Mouse (Mus musculus) intestine, embryonic 14.5 days (tissue): Measurements from ENCODE around the gene Dlat. TPM values are rescaled to one million over a fixed set of nuclear protein-coding genes. Genes with fewer than 3 reads are reported as not detected.

ENCODE experiments used
- ATAC-seq: fragments of 200-750 bp; cut with Nextera tagmentation; replicated peaks from 2 replicates; pipeline ENCODE4 v1.8.0; 2017; ENCODE audit warnings: low read depth, moderate number of reproducible peaks, moderate TSS enrichment, moderate library complexity; ENCODE audit not compliant: low FRiP score, low TSS enrichment
- DNase-seq: peaks from one replicate; pipeline ENCODE4 v3.0.0-alpha.2; 2018; ENCODE audit warnings: low spot score
- H3K27ac ChIP-seq: fragments of 300-500 bp; sonication (generic); 2 replicates; pipeline ENCODE4 v1.5.1; 2014; ENCODE audit warnings: low read depth, mild to moderate bottlenecking, control low read depth
- H3K27me3 ChIP-seq: fragments of 300-500 bp; sonication (generic); replicated peaks from 2 replicates; pipeline ENCODE4 v1.6.1; 2014; ENCODE audit warnings: low read length, control low read depth; ENCODE audit not compliant: control insufficient read depth, insufficient read depth
- H3K36me3 ChIP-seq: fragments of 300-500 bp; sonication (generic); 2 replicates; pipeline ENCODE4 v1.6.1; 2014; ENCODE audit warnings: low read length, control low read depth; ENCODE audit not compliant: control insufficient read depth, insufficient read depth
- H3K4me1 ChIP-seq: fragments of 300-500 bp; sonication (generic); replicated peaks from 2 replicates; pipeline ENCODE4 v1.6.1; 2014; ENCODE audit warnings: low read length, control low read depth, mixed read lengths; ENCODE audit not compliant: control insufficient read depth, insufficient read depth
- H3K4me2 ChIP-seq: fragments of 300-500 bp; sonication (generic); 2 replicates; pipeline ENCODE4 v1.6.1; 2014; ENCODE audit warnings: low read length
- H3K4me3 ChIP-seq: fragments of 300-500 bp; sonication (generic); 2 replicates; pipeline ENCODE4 v1.5.1; 2014; ENCODE audit warnings: low read depth, low read length, control low read depth, mixed read lengths
- H3K9ac ChIP-seq: fragments of 300-500 bp; sonication (generic); 2 replicates; pipeline ENCODE4 v1.6.1; 2014; ENCODE audit warnings: mild to moderate bottlenecking, low read length
- H3K9me3 ChIP-seq: fragments of 300-500 bp; sonication (generic); 2 replicates; pipeline ENCODE4 v1.6.1; 2016; ENCODE audit warnings: low read length, control low read depth; ENCODE audit not compliant: control insufficient read depth
- WGBS: fragments of 180-500 bp; shearing (Covaris S2); extraction: QIAGEN DNeasy Blood & Tissue Kit; methylation state at CpG from one replicate; pipeline ENCODE4 v1.1.7; 2014; 5-methylcytosine and 5-hydroxymethylcytosine counted together
- polyA plus RNA-seq: library from polyadenylated mRNA; unstranded; fragments of >200 nt; fragmentation: Nextera tagmentation; extraction: Ambion mirVana; gene quantifications from 2 replicates; pipeline ENCODE4 v1.2.1, GENCODE M21; 2014

The Dlat gene
- polyA plus RNA-seq, 1 experiment from 2014 or later, result 60.9 TPM

- Histone ChIP-seq H3K4me3 (peak overlapping the region; percentile 79), H3K4me1 (peaks cover 8% of the 10 kb centered on the region; the same call in 1 of the 2 replicates), H3K9me3 (no peaks in the 10 kb centered on the region), H3K4me2 (peak overlapping the region; percentile 79), H3K27ac (peak overlapping the region; percentile 81), H3K9ac (peak overlapping the region; percentile 79), H3K36me3 (peaks cover 54% of the 10 kb centered on the region), H3K27me3 (no peaks in the 10 kb centered on the region)
- WGBS, result 3% methylated on average over 6 of the region's 6 CpGs
- no peak for ATAC-seq
- DNase-seq, result no peak
These were observed 55.2 kb downstream of the Dlat start for GRCm38 (mm10) chr9:50604338-50604737.

- H3K4me1 ChIP-seq, result peaks cover 8% of the 10 kb centered on the region; the same call in 1 of the 2 replicates
- peak overlapping the region; percentile 79 for H3K4me3 ChIP-seq
- peaks cover 54% of the 10 kb centered on the region for H3K36me3 ChIP-seq
- no peaks in the 10 kb centered on the region for H3K9me3 ChIP-seq
- H3K27ac ChIP-seq, result peak overlapping the region; percentile 81
- ATAC-seq (peak; percentile 83), DNase-seq (no peak)
- 0% methylated on average over 24 of the region's 24 CpGs for WGBS
- H3K4me2 ChIP-seq, result peak overlapping the region; percentile 79
- no peaks in the 10 kb centered on the region for H3K27me3 ChIP-seq
- H3K9ac ChIP-seq, result peak overlapping the region; percentile 79
These were observed 55.6 kb downstream of the Dlat start for GRCm38 (mm10) chr9:50603998-50604324.

GRCm38 (mm10) chr9:50603189-50603997 is 56.2 kb downstream of the Dlat start, which contains the start of the genes Sdhd and Timm8b:
Sdhd (minus strand) TSS chr9:50603812.
Timm8b (plus strand) TSS chr9:50603910.
- Histone ChIP-seq H3K27me3 (no peaks in the 10 kb centered on the region), H3K9ac (peak within 1 kb of the TSS; percentile 79)

GRCm38 (mm10) chr9:50602055-50602845 is 57.3 kb downstream of the Dlat start:
- peak overlapping the region; percentile 79 for H3K4me2 ChIP-seq
- no peak overlapping the region for H3K27ac ChIP-seq
- WGBS, result 86% methylated on average over 7 of the region's 7 CpGs
- H3K4me3 ChIP-seq, result peak overlapping the region; percentile 79
- DNase-seq, result no peak
- H3K4me1 ChIP-seq, result peaks cover 8% of the 10 kb centered on the region; the same call in 1 of the 2 replicates
- peaks cover 54% of the 10 kb centered on the region for H3K36me3 ChIP-seq
- peak overlapping the region; percentile 76; the same call in 1 of the 2 replicates for H3K9ac ChIP-seq
- no peaks in the 10 kb centered on the region for H3K9me3 ChIP-seq
- no peak for ATAC-seq
- H3K27me3 ChIP-seq, result no peaks in the 10 kb centered on the region

More at GRCm38 (mm10) chr9:50603189-50603997, 56.2 kb downstream of the Dlat start, which contains the start of the genes Sdhd and Timm8b:
- Histone ChIP-seq H3K36me3 (peaks cover 54% of the 10 kb centered on the region), H3K4me1 (peaks cover 8% of the 10 kb centered on the region; the same call in 1 of the 2 replicates), H3K4me2 (peak within 1 kb of the TSS; percentile 79), H3K27ac (peak within 1 kb of the TSS; percentile 81), H3K9me3 (no peaks in the 10 kb centered on the region), H3K4me3 (peak within 1 kb of the TSS; percentile 79)
- DNase-seq, result peak; percentile 92
- ATAC-seq, result peak; percentile 94
- under 1% methylated on average over 48 of the region's 48 CpGs for WGBS

GRCm38 (mm10) chr9:50601536-50601935 is 58.0 kb downstream of the Dlat start:
- Histone ChIP-seq H3K4me1 (peaks cover 8% of the 10 kb centered on the region; the same call in 1 of the 2 replicates), H3K36me3 (peaks cover 56% of the 10 kb centered on the region), H3K9ac (no peak overlapping the region), H3K4me2 (no peak overlapping the region), H3K9me3 (no peaks in the 10 kb centered on the region), H3K27me3 (no peaks in the 10 kb centered on the region), H3K4me3 (no peak overlapping the region), H3K27ac (no peak overlapping the region)
- ATAC-seq, result no peak
- no peak for DNase-seq
- WGBS, result 85% methylated on average over 6 of the region's 6 CpGs

- no peak for DNase-seq
- H3K9ac ChIP-seq, result no peak overlapping the region
- H3K36me3 ChIP-seq, result peaks cover 61% of the 10 kb centered on the region
- no peak overlapping the region for H3K27ac ChIP-seq
- ATAC-seq, result no peak
- WGBS, result 94% methylated on average over 8 of the region's 8 CpGs
- no peaks in the 10 kb centered on the region for H3K27me3 ChIP-seq
- H3K4me1 ChIP-seq, result no peaks in the 10 kb centered on the region; the same call in 1 of the 2 replicates
- no peak overlapping the region for H3K4me2 ChIP-seq
- H3K4me3 ChIP-seq, result no peak overlapping the region
- no peaks in the 10 kb centered on the region for H3K9me3 ChIP-seq
These were observed 62.6 kb downstream of the Dlat start for GRCm38 (mm10) chr9:50596973-50597372.

GRCm38 (mm10) chr9:50594794-50595417 is 64.7 kb downstream of the Dlat start:
- Histone ChIP-seq H3K27ac (no peak overlapping the region), H3K4me3 (no peak overlapping the region), H3K4me1 (no peaks in the 10 kb centered on the region), H3K36me3 (peaks cover 53% of the 10 kb centered on the region), H3K4me2 (no peak overlapping the region), H3K9ac (no peak overlapping the region), H3K27me3 (no peaks in the 10 kb centered on the region), H3K9me3 (no peaks in the 10 kb centered on the region)
- ATAC-seq (peak; percentile 67), DNase-seq (no peak)
- WGBS, result 65% methylated on average over 12 of the region's 12 CpGs

- DNase-seq, result no peak
- ATAC-seq, result no peak
- H3K9me3 ChIP-seq, result no peaks in the 10 kb centered on the region
- no peaks in the 10 kb centered on the region for H3K27me3 ChIP-seq
- H3K4me1 ChIP-seq, result no peaks in the 10 kb centered on the region
- H3K4me2 ChIP-seq, result no peak overlapping the region
- H3K4me3 ChIP-seq, result no peak overlapping the region
- H3K36me3 ChIP-seq, result peaks cover 40% of the 10 kb centered on the region
- 79% methylated on average over 3 of the region's 3 CpGs for WGBS
- H3K9ac ChIP-seq, result no peak overlapping the region
- no peak overlapping the region for H3K27ac ChIP-seq
These were observed 66.0 kb downstream of the Dlat start for GRCm38 (mm10) chr9:50593544-50593943.
